Mouse (Mus musculus) G1E (cell line): Measurements from ENCODE around the gene Fkbp14.

ENCODE experiments used
- CTCF ChIP-seq: IDR thresholded peaks from 2 replicates; pipeline ENCODE4 v1.5.1; 2012; ENCODE audit warnings: low read depth, low read length, inconsistent platforms, mixed read lengths
- GATA1 ChIP-seq: IDR thresholded peaks from 2 replicates; pipeline ENCODE4 v1.6.1; 2012; ENCODE audit warnings: borderline replicate concordance, low read length, inconsistent platforms, mixed read lengths
- POLR2AphosphoS5 ChIP-seq: IDR thresholded peaks from 2 replicates; pipeline ENCODE4 v1.6.1; 2012; ENCODE audit warnings: low read depth, low read length, inconsistent platforms; ENCODE audit not compliant: insufficient replicate concordance
- TAL1 ChIP-seq: conservative IDR thresholded peaks from 2 replicates; pipeline ENCODE4 v1.6.1; 2012; ENCODE audit warnings: low read depth, low read length, inconsistent platforms, mixed read lengths

DNA sequence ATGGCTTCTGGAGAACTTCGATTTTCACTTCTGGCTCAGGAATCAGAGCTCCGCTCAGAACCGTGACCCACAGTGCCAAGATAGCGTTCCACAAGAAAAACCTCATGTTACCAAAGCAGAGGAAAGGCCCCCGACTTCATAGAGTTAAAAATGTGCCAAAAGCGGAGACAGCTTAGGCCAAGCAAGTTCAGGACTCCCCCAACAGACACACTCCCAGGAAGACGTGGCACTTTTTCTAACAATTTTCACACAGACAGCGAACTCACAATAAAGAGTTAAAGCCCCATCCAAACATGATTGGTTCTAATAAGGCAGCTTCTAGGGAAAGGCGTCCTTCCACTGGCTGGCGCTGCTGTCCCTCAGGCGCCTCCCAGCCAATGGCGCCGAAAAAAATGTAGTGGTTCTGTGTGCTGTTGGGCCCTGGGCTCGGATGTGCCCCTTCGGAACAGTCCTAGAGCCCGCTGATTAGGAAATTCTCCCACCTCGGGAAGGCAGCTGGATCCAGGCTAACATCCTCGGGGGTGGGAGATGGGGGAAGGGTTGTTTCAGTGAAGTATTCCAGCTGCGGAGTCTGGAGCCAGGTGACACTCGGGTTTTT, 4.1 kb downstream of the Fkbp14 start:
- TF ChIP-seq CTCF (no peak), GATA1 (no peak), POLR2AphosphoS5 (no peak), TAL1 (no peak)
